23 mouse cellular contexts compared by ENCODE assay signal in genomic region chr3:153537435-153537834, GRCm38 (mm10).
DNase-seq lines count a peak whose midpoint lies in the region; ATAC-seq and TF ChIP-seq lines count a peak whose summit lies in the region.
"Had no signal": no experiment of that assay in that cellular context is flagged by ENCODE, and none has a peak within 500 bp of the region (broad histone marks: within the 10 kb centered on the region; RNA-seq: fewer than 3 reads in every experiment).

No protein-coding gene starts in this region.

- ATAC-seq in liver, embryonic 15.5 days (ENCODE audit: insufficient read depth), result peak; percentile 49; the same call in 1 of the 2 replicates
- no peak for ATAC-seq in liver, embryonic 12.5 days
- ATAC-seq in liver, embryonic 16.5 days (ENCODE audit: low read depth), result peak; percentile 64; the same call in 1 of the 2 replicates
- peak; percentile 74 for ATAC-seq in liver, postnatal 0 days
- ATAC-seq: CD4-positive, CD25-positive, alpha-beta regulatory T cell, adult 4 months had no signal

- H3K4me1 ChIP-seq in liver, embryonic 15.5 days (replicated peaks), result no peaks in the 10 kb centered on the region; the same call in 1 of the 2 replicates
- peaks cover 3% of the 10 kb centered on the region; the same call in 1 of the 2 replicates for H3K4me1 ChIP-seq in liver, embryonic 12.5 days
- H3K4me1 ChIP-seq in liver, embryonic 16.5 days (ENCODE audit: control insufficient read depth, low read depth, low read length), result no peaks in the 10 kb centered on the region; the same call in 1 of the 2 replicates
- peaks cover 5% of the 10 kb centered on the region; the same call in 1 of the 2 replicates for H3K4me1 ChIP-seq in liver, postnatal 0 days (ENCODE audit: insufficient read depth)
- H3K4me1 ChIP-seq: embryonic facial prominence, embryonic 12.5 days; forebrain, embryonic 12.5 days; heart, embryonic 13.5 days; hindbrain, embryonic 12.5 days; hindbrain, embryonic 15.5 days had no signal

- no peaks in the 10 kb centered on the region for H3K9me3 ChIP-seq in liver, embryonic 15.5 days (replicated peaks)
- no peaks in the 10 kb centered on the region for H3K9me3 ChIP-seq in liver, embryonic 12.5 days (replicated peaks)
- no peaks in the 10 kb centered on the region for H3K9me3 ChIP-seq in liver, embryonic 16.5 days (replicated peaks; ENCODE audit: control insufficient read depth, low read length)
- H3K9me3 ChIP-seq in liver, postnatal 0 days (ENCODE audit: low read length), result no peaks in the 10 kb centered on the region
- H3K9me3 ChIP-seq: embryonic facial prominence, embryonic 12.5 days; embryonic facial prominence, embryonic 15.5 days; forebrain, embryonic 12.5 days; heart, embryonic 10.5 days; heart, embryonic 13.5 days; hindbrain, embryonic 12.5 days; hindbrain, embryonic 15.5 days had no signal

- DNase-seq in heart, adult 11 months, result peak; percentile 40
- no peak for DNase-seq in heart, postnatal 25 days (ENCODE audit: low spot score)
- no peak for DNase-seq in liver, postnatal 0 days
- DNase-seq: adrenal gland, adult 2 months; adrenal gland, postnatal 14 days; cerebellum, adult 11 months; cerebellum, adult 2 months; cerebellum, adult 9-11 months; cerebellum, postnatal 25 days; gastrocnemius, postnatal 25 days; heart, adult 2 months; heart, postnatal 14 days had no signal

- no peaks in the 10 kb centered on the region for H3K27me3 ChIP-seq in liver, embryonic 15.5 days
- no peaks in the 10 kb centered on the region for H3K27me3 ChIP-seq in liver, embryonic 12.5 days (replicated peaks)
- no peaks in the 10 kb centered on the region for H3K27me3 ChIP-seq in liver, embryonic 16.5 days (ENCODE audit: control insufficient read depth, insufficient read depth, low read depth, low read length)
- H3K27me3 ChIP-seq in liver, postnatal 0 days (ENCODE audit: insufficient read depth, low read length), result no peaks in the 10 kb centered on the region
- H3K27me3 ChIP-seq: embryonic facial prominence, embryonic 12.5 days; embryonic facial prominence, embryonic 15.5 days; forebrain, embryonic 12.5 days; heart, embryonic 13.5 days; hindbrain, embryonic 12.5 days; hindbrain, embryonic 15.5 days had no signal

- no peak overlapping the region for H3K27ac ChIP-seq in liver, embryonic 15.5 days (replicated peaks)
- no peak overlapping the region for H3K27ac ChIP-seq in liver, embryonic 12.5 days
- no peak overlapping the region for H3K27ac ChIP-seq in liver, embryonic 16.5 days (ENCODE audit: low read length)
- H3K27ac ChIP-seq in liver, postnatal 0 days (ENCODE audit: low read depth), result no peak overlapping the region
- H3K27ac ChIP-seq: embryonic facial prominence, embryonic 12.5 days; embryonic facial prominence, embryonic 15.5 days; forebrain, embryonic 12.5 days; heart, adult 2 months; heart, embryonic 10.5 days; heart, embryonic 13.5 days; hindbrain, embryonic 12.5 days; hindbrain, embryonic 15.5 days had no signal

- TF ChIP-seq CTCF in liver, postnatal 0 days (IDR thresholded peaks at IDR 0.05; ENCODE audit: low read depth), result no peak

- no peak overlapping the region for H3K9ac ChIP-seq in liver, embryonic 15.5 days
- H3K9ac ChIP-seq in liver, embryonic 12.5 days, result no peak overlapping the region
- no peak overlapping the region for H3K9ac ChIP-seq in liver, embryonic 16.5 days (ENCODE audit: low read depth, low read length)
- no peak overlapping the region for H3K9ac ChIP-seq in liver, postnatal 0 days (replicated peaks)
- H3K9ac ChIP-seq: embryonic facial prominence, embryonic 12.5 days; embryonic facial prominence, embryonic 15.5 days; forebrain, embryonic 12.5 days; heart, embryonic 13.5 days; hindbrain, embryonic 12.5 days; hindbrain, embryonic 15.5 days had no signal

- H3K4me2 ChIP-seq in liver, embryonic 15.5 days, result no peak overlapping the region
- H3K4me2 ChIP-seq in liver, embryonic 12.5 days, result no peak overlapping the region
- H3K4me2 ChIP-seq in liver, embryonic 16.5 days (ENCODE audit: low read depth, low read length), result no peak overlapping the region
- no peak overlapping the region for H3K4me2 ChIP-seq in liver, postnatal 0 days (ENCODE audit: low read depth, low read length)
- H3K4me2 ChIP-seq: embryonic facial prominence, embryonic 12.5 days; embryonic facial prominence, embryonic 15.5 days; forebrain, embryonic 12.5 days; heart, embryonic 13.5 days; hindbrain, embryonic 12.5 days; hindbrain, embryonic 15.5 days had no signal

- no peak overlapping the region for H3K4me3 ChIP-seq in liver, embryonic 15.5 days (replicated peaks)
- H3K4me3 ChIP-seq in liver, embryonic 12.5 days, result no peak overlapping the region
- no peak overlapping the region for H3K4me3 ChIP-seq in liver, embryonic 16.5 days (ENCODE audit: low read depth, low read length)
- H3K4me3 ChIP-seq in liver, postnatal 0 days (ENCODE audit: low read depth, low read length), result no peak overlapping the region
- H3K4me3 ChIP-seq: embryonic facial prominence, embryonic 12.5 days; embryonic facial prominence, embryonic 15.5 days; forebrain, embryonic 12.5 days; heart, adult 2 months; heart, embryonic 10.5 days; heart, embryonic 13.5 days; hindbrain, embryonic 12.5 days; hindbrain, embryonic 15.5 days had no signal

- intact Hi-C loops in heart, postnatal 25 days (cut with DNase I), result no loop called here

- no peaks in the 10 kb centered on the region for H3K36me3 ChIP-seq in liver, embryonic 15.5 days (replicated peaks)
- H3K36me3 ChIP-seq in liver, embryonic 12.5 days, result no peaks in the 10 kb centered on the region
- no peaks in the 10 kb centered on the region for H3K36me3 ChIP-seq in liver, embryonic 16.5 days (ENCODE audit: control insufficient read depth, insufficient read depth)
- no peaks in the 10 kb centered on the region for H3K36me3 ChIP-seq in liver, postnatal 0 days (replicated peaks; ENCODE audit: insufficient read depth, low read length)
- H3K36me3 ChIP-seq: embryonic facial prominence, embryonic 12.5 days; embryonic facial prominence, embryonic 15.5 days; forebrain, embryonic 12.5 days; heart, embryonic 10.5 days; heart, embryonic 13.5 days; hindbrain, embryonic 12.5 days; hindbrain, embryonic 15.5 days had no signal

- TF ChIP-seq EP300 in liver, postnatal 0 days (IDR thresholded peaks at IDR 0.05; ENCODE audit: low read depth), result no peak

- 84% methylated on average over 3 of the region's 3 CpGs for WGBS in liver, embryonic 15.5 days (ENCODE audit: insufficient replicate concordance)
- 78% methylated on average over 3 of the region's 3 CpGs for WGBS in liver, embryonic 12.5 days (ENCODE audit: insufficient replicate concordance)
- WGBS in liver, embryonic 16.5 days (ENCODE audit: insufficient replicate concordance), result 79% methylated on average over 3 of the region's 3 CpGs
- WGBS in liver, postnatal 0 days (ENCODE audit: insufficient replicate concordance), result 80% methylated on average over 3 of the region's 3 CpGs
